Mouse (Mus musculus) myocyte (in vitro differentiated cells): ENCODE data around the gene Klhdc10.

ENCODE experiments used
- CEBPB ChIP-seq: IDR thresholded peaks from 2 replicates; pipeline ENCODE4 v1.6.1; 2011; ENCODE audit warnings: mild to moderate bottlenecking, moderate library complexity; ENCODE audit not compliant: poor library complexity, insufficient read depth, severe bottlenecking
- E2F4 ChIP-seq: IDR thresholded peaks from one replicate; pipeline ENCODE4 v1.6.1; 2011; ENCODE audit warnings: mild to moderate bottlenecking, control low read depth, moderate library complexity; ENCODE audit not compliant: insufficient read depth
- MAX ChIP-seq: IDR thresholded peaks from one replicate; pipeline ENCODE4 v1.6.1; 2011; ENCODE audit warnings: low read depth, mild to moderate bottlenecking, control low read depth
- MYOD1 ChIP-seq, 3 experiments: IDR thresholded peaks; one replicate each; pipeline ENCODE4 v1.6.1; 2011; ENCODE audit warnings: control low read depth in 2 of 3, low read depth in 2 of 3, mild to moderate bottlenecking in 2 of 3, moderate library complexity in 1 of 3; ENCODE audit not compliant: insufficient read length in 2 of 3, control insufficient read depth in 1 of 3
- MYOG ChIP-seq, 3 experiments: IDR thresholded peaks; one replicate each; pipeline ENCODE4 v1.6.1; 2011; ENCODE audit warnings: control low read depth in 2 of 3, low read depth in 2 of 3, mild to moderate bottlenecking in 2 of 3; ENCODE audit not compliant: insufficient read length in 2 of 3, control insufficient read depth in 1 of 3, insufficient read depth in 1 of 3
- POLR2A ChIP-seq: IDR thresholded peaks from one replicate; pipeline ENCODE4 v1.6.1; 2011; ENCODE audit warnings: low read depth, mild to moderate bottlenecking, control low read depth, moderate library complexity; ENCODE audit not compliant: insufficient read length
- TCF12 ChIP-seq: IDR thresholded peaks from one replicate; pipeline ENCODE4 v1.6.1; 2011; ENCODE audit warnings: mild to moderate bottlenecking, control low read depth; ENCODE audit not compliant: poor library complexity, insufficient read depth, severe bottlenecking

DNA sequence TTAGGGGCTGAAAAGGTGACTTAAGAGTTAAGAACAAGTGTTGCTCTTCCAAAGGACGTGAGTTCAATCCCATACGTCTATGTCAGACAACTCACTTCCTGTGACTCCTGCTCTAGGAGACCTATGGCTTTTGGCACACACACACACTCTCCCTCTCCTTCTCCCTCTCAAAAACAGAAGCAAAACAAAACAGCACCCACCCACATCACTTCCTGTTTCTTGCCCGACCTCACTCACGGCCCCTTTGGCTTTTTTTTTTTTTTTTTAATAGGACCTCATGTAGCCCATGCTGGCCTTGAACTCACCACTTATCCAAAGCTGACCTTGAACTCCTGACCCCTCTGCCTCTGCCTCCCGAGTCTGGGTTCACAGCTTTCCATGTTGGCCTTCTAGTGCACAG, 46.9 kb upstream of the Klhdc10 start:
- TF ChIP-seq POLR2A (no peak), E2F4 (no peak), CEBPB (no peak), MYOG (IDR thresholded peaks at IDR 0.05; ENCODE audit: control insufficient read depth in 1 of 3, insufficient read depth in 1 of 3, insufficient read length in 2 of 3, low read depth in 2 of 3) (no peak), MAX (no peak), MYOD1 (IDR thresholded peaks at IDR 0.05; ENCODE audit: control insufficient read depth in 1 of 3, insufficient read length in 2 of 3, low read depth in 2 of 3) (no peak), TCF12 (no peak)
